Mouse (Mus musculus) megakaryocyte, embryonic 14.5 days (primary cell): ENCODE measurements around the gene Umps. TPM values are rescaled to one million over a fixed set of nuclear protein-coding genes. Genes with fewer than 3 reads are reported as not detected.
A peak's percentile ranks its signal among the peaks of the same experiment; 100 is the strongest.

ENCODE experiments used
- H3K27me3 ChIP-seq: replicated peaks from 2 replicates; pipeline ENCODE3; 2012; ENCODE audit warnings: inconsistent platforms
- H3K36me3 ChIP-seq: replicated peaks from 2 replicates; pipeline ENCODE3; 2012; ENCODE audit warnings: low read length, inconsistent platforms, mixed read lengths
- H3K4me1 ChIP-seq: 2 replicates; pipeline ENCODE4 v1.6.1; 2012; ENCODE audit warnings: inconsistent platforms
- H3K4me3 ChIP-seq: replicated peaks from 2 replicates; pipeline ENCODE3; 2012; ENCODE audit warnings: moderate library complexity, mild to moderate bottlenecking, inconsistent platforms
- H3K9me3 ChIP-seq: 2 replicates; pipeline ENCODE4 v1.6.1; 2012; ENCODE audit warnings: inconsistent platforms
- FLI1 ChIP-seq: IDR thresholded peaks from 2 replicates; pipeline ENCODE4 v1.6.1; 2012; ENCODE audit warnings: low read length, inconsistent platforms, mixed read lengths
- GATA1 ChIP-seq: IDR thresholded peaks from 3 replicates; pipeline ENCODE4 v1.6.1; 2012; ENCODE audit warnings: mixed read lengths, low read length, inconsistent platforms, borderline replicate concordance
- polyA plus RNA-seq: library from polyadenylated mRNA; stranded (reverse); fragments of >175 nt; gene quantifications from 2 replicates; pipeline ENCODE4 v1.2.3, GENCODE M21; 2012; ENCODE audit warnings: low replicate concordance; ENCODE audit not compliant: insufficient read depth

Umps gene
- polyA plus RNA-seq, result 5.2 and 6.5 TPM in 2 replicates

DNA sequence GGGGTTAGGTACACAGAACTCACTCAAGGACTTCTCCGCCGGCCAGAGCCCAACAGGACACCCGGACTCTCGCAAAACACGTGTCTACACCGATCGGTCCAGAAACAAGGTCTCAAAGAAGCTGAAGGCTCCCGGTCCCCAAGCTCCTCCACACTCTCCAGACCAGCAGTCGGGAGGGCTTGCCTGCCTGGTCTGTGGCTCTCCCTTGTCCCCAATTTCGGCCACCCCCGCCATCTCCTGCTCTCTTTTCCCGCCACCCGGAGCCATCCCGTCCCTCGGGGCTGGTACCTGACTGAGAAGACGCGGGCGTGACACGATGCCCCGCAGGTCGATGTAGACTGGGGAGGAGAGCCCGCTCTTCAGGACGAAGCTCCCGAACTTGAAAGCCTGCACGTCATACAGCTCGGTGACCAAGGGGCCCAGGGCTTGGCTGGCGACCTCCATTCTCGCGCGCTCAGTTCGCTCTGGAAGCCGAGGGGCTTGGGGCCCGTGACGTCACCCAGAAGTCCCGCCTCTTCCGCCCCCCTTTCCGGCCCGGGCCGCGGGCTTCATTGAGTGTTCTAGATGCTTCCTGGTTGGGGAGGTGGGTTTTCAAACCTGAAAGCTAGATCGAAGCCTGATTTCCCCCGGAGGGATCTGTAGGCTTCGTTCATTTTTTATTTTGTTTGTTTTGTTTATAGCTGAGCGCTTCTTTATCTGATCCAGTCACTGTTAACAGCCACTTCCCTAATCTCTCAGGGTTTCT is at the start of gene Umps:
Gene Umps, minus strand, starts transcription at position 501 of the 745 bp plus-strand sequence.
- TF ChIP-seq FLI1, result no peak
- TF ChIP-seq GATA1, result no peak

DNA sequence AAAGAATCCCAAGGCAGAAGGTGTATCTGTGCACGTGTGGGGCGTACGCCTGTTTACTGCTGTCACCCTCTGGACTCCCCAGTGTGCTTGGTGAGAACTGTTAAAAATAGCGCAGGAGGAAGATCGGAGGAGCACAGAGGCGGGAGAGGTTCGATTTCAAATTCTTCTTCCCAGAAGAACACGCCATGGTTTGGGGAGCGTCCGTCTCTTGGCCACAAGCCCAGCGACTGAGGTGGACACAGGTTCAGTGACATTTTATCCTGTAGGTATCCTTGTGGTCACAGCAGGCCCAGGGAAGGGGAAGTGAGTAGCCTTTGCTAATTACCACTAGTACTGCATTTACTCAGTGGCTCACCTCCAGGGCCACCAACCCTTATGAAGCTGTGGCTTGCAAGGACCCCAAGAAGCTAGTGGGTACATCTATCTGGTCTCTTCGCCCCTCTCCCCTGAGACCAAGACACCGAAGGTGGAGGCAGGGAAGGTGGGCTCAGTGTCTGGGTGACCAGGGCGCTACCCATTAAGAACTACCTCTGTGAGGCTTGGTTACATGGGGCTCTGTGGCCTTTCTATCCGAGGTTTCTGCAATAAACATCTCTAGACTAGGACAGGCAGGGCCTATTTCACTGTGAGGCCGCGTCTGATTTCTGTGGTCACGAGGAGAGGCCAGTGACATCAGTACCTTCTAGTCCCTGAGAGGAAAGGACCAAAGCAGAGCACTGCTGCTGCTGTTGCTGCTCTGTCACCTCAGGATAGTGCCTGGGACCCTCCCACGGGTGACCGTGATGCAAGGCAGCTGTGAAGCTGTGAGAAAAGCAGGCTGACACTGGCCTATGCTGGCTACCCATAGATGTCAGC is 45.4 kb upstream of the Umps start:
- H3K27me3 ChIP-seq, result no peaks in the 10 kb centered on the region

More for the DNA sequence above, at the start of gene Umps:
- H3K27me3 ChIP-seq, result no peaks in the 10 kb centered on the region
- peaks cover 27% of the 10 kb centered on the region for H3K4me1 ChIP-seq
- peaks cover 21% of the 10 kb centered on the region for H3K36me3 ChIP-seq
- H3K9me3 ChIP-seq, result no peaks in the 10 kb centered on the region
- peak within 1 kb of the TSS; percentile 98 for H3K4me3 ChIP-seq

DNA sequence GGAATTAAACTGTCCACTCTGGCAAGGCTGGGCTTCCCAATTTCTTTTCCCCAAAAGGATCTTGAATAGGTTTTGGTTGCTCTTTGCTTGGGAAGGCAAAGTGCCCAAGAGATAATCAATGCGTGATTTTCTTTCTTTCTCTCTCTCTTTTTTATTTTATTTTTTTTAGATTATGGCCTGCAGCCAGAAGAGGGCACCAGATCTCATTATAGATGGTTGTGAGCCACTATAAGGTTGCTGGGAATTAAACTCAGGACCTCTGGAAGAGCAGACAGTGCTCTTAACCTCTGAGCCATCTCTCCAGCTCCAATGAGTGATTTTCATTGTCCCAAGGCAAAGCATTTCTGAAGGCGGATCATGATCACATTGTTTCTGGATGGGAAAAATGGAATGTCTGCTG is 42.7 kb upstream of the Umps start:
- Histone ChIP-seq H3K4me1 (peaks cover 46% of the 10 kb centered on the region), H3K4me3 (no peak overlapping the region), H3K27me3 (no peaks in the 10 kb centered on the region), H3K9me3 (peaks cover 41% of the 10 kb centered on the region), H3K36me3 (peaks cover 86% of the 10 kb centered on the region)
- TF ChIP-seq GATA1, result no peak
- no peak for TF ChIP-seq FLI1

More for the DNA sequence above, 45.4 kb upstream of the Umps start:
- H3K4me1 ChIP-seq, result peaks cover 51% of the 10 kb centered on the region
- H3K36me3 ChIP-seq, result peaks cover 98% of the 10 kb centered on the region
- H3K9me3 ChIP-seq, result peaks cover 39% of the 10 kb centered on the region
- no peak for TF ChIP-seq FLI1
- no peak for TF ChIP-seq GATA1
- no peak overlapping the region for H3K4me3 ChIP-seq

DNA sequence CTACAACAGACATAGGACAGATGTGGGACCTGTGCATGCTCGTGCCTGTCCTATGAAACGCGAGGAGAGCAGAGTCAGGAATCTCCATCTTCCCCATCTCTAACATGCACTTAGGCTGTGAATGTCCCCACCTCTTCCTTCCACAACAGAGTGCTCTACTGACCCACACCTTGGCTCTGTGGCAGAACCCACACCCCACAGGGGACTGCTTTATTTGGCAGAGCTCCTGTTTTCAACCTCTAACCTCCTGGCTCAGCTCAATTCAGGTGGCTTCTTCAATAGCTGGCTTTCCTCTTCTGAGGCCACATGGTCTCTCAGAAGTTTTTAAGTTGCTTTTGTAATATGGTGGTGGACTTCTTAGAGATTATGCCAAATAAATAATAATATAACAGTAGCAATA is 39.1 kb upstream of the Umps start:
- Histone ChIP-seq H3K36me3 (peaks cover 78% of the 10 kb centered on the region), H3K4me3 (no peak overlapping the region), H3K27me3 (no peaks in the 10 kb centered on the region), H3K4me1 (peaks cover 51% of the 10 kb centered on the region), H3K9me3 (peaks cover 21% of the 10 kb centered on the region)
- TF ChIP-seq FLI1 (no peak), GATA1 (no peak)

DNA sequence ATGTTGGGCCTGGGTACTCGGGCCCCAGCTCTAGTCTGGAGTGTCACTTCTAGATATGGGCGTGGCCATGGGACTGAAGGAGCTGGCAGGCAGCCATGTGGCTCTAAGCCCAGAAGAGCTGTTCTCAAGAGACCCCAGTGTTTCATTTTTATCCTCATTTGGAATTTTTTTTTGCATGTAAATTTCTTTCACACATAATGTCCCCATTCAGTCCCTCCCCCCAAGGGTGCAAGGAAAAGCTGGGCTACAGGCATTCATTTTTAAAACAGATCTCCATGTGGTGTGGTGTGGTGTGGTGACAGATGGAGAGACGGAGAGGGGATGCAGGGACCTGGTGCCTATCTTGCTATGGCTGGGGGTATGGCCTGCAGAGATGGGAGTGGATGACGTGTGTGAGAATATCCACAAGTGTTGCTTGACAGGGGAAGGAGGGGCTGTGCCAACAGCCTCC is 37.3 kb upstream of the Umps start:
- TF ChIP-seq FLI1 (no peak), GATA1 (no peak)
- Histone ChIP-seq H3K36me3 (peaks cover 59% of the 10 kb centered on the region), H3K4me1 (peaks cover 64% of the 10 kb centered on the region), H3K4me3 (no peak overlapping the region), H3K27me3 (no peaks in the 10 kb centered on the region), H3K9me3 (peaks cover 9% of the 10 kb centered on the region)

DNA sequence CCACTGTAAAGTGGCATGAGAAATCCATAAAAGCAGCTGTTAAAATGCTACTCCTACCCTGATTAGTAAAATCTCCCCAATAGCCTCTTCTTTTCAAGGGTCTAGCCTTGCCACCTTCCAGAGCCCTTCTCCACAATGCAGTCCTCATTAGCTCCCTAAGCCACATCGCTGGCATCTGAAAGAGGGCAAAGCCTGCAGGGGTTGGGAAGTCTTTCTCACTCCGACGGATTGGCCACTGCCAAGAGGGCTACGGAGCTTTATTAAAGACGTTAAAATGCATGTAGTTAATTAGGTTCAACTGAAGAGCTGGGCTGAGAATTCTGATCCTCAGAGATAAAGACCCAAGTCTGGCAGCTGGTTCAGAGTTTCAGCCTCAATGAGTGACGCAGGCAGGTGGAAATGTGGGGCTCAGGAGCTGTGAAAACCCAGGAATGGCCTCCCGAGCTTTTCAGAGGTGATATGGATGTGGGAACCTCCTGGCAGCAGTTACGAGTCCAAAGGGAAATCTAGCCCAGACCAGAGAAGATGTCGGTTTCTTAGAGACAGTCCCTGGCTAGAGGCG is 36.8 kb upstream of the Umps start:
- H3K4me1 ChIP-seq, result peaks cover 69% of the 10 kb centered on the region
- TF ChIP-seq GATA1 (no peak), FLI1 (no peak)
- H3K36me3 ChIP-seq, result peaks cover 54% of the 10 kb centered on the region
- H3K9me3 ChIP-seq, result peaks cover 9% of the 10 kb centered on the region
- H3K27me3 ChIP-seq, result no peaks in the 10 kb centered on the region
- H3K4me3 ChIP-seq, result no peak overlapping the region

DNA sequence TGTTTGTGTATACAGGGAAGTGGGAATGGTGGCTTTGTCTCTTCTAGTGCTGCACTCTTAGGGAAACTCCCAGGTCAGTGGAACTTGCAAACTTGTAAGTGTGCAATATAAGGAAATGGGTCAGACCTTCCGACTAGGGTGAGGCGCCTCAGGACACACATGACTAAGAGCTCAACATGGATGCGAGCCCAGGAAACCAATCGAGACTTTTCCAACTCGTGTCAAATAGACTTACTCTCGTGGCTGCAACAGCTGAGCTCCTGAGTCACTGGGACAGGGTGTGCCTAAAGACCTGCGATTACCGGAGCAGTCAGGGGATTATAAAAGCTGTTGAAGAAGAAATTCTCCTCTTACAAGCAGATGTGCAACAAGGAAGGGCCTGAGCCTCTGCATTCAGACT is 33.9 kb upstream of the Umps start:
- Histone ChIP-seq H3K9me3 (0 out of 2 replicates have a peak, but pooled peaks cover 4% of the 10 kb centered on the region), H3K27me3 (peaks cover 7% of the 10 kb centered on the region), H3K4me1 (peaks cover 80% of the 10 kb centered on the region), H3K4me3 (no peak overlapping the region), H3K36me3 (peaks cover 38% of the 10 kb centered on the region)
- TF ChIP-seq GATA1, result no peak
- no peak for TF ChIP-seq FLI1

DNA sequence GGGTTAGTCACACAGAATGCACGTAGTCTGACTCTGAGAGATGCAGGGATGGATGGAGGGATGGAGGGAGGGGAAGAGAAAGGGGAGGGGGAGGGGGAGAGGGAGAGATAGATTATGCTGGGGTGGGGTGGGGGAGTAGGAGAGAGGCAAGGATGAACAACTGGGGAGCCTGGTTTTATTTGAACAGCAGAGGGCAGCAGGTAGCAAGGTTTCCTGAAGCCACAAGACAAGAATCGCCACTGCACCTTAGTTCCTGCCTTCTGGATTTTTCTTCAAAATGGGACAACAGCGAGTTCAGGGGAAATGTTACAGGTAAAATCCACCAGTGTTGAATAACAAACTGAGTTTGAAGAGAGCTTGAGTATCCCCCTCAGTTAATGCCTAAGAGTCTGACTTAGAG is 32.5 kb upstream of the Umps start:
- no peak for TF ChIP-seq GATA1
- no peak for TF ChIP-seq FLI1
- Histone ChIP-seq H3K4me3 (no peak overlapping the region), H3K27me3 (peaks cover 12% of the 10 kb centered on the region), H3K4me1 (peaks cover 74% of the 10 kb centered on the region), H3K36me3 (peaks cover 26% of the 10 kb centered on the region), H3K9me3 (0 out of 2 replicates have a peak, but pooled peaks cover 2% of the 10 kb centered on the region)

DNA sequence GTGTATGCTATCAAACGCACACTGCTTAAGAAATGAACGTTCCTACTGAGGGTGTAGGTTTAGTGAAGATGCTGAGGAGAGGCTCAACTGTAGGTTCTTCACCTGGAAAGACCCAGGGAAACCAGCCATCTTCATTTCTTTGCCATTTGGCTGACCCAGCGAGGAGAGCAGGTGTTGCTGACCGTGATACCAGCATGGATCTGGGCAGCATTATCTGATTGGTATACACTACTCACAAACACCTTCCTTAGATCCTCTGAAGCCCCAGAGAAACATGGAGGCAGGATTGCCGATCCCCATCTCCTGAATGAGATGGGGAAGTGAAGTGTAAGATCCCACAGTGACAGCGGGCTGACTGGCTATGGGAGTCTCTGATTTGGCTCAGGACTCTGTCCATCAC is 31.2 kb upstream of the Umps start:
- Histone ChIP-seq H3K9me3 (0 out of 2 replicates have a peak, but pooled peaks cover 2% of the 10 kb centered on the region), H3K36me3 (peaks cover 15% of the 10 kb centered on the region), H3K4me1 (peaks cover 71% of the 10 kb centered on the region), H3K27me3 (peaks cover 16% of the 10 kb centered on the region), H3K4me3 (no peak overlapping the region)
- no peak for TF ChIP-seq GATA1
- TF ChIP-seq FLI1, result no peak

DNA sequence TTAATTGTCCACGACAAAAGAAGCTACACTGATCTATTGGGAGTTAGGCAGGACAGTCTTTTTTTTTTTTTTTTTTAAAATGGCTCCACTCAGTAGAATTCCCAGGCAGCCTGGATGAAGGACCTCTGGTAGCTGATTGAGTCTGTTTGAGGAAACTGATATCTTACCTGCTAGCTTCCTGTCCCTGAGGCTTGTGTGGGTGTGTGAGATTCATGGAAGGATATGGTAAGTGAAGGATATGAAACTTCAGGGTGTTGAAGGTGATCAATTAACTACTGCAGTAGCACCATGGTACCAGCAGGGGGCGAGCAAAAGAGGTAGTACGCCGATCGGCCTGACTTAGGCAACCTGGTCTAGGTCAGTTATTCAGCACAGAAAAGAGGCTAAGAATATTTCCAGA is 29.2 kb upstream of the Umps start:
- H3K4me3 ChIP-seq, result no peak overlapping the region

More for the DNA sequence above, 29.2 kb upstream of the Umps start:
- TF ChIP-seq GATA1 (no peak), FLI1 (no peak)
- Histone ChIP-seq H3K4me1 (peaks cover 54% of the 10 kb centered on the region), H3K27me3 (peaks cover 19% of the 10 kb centered on the region), H3K36me3 (no peaks in the 10 kb centered on the region), H3K9me3 (no peaks in the 10 kb centered on the region)
